Mouse (Mus musculus): ENCODE measurements at regions not wholly inside any gene's neighbourhood (a gene's known extent, or its start where the extent isn't known, plus 50 kb on each side); places are given as distances from the start of the nearest gene placed in this dataset.

GRCm38 (mm10) chr3:147412274-147412673, 560.1 kb downstream of the Ttll7 start:
- Histone ChIP-seq H3K4me3 (no peak overlapping the region), H3K27ac (no peak overlapping the region), H3K27me3 (no peaks in the 10 kb centered on the region), H3K4me1 (no peaks in the 10 kb centered on the region), H3K9me3 (no peaks in the 10 kb centered on the region), H3K36me3 (no peaks in the 10 kb centered on the region), H3K9ac (no peak overlapping the region), H3K4me2 (no peak overlapping the region)
- WGBS = 88% methylated on average over 4 of the region's 4 CpGs
- no peak for ATAC-seq (ENCODE audit: insufficient number of reproducible peaks, insufficient read depth, low FRiP score, low TSS enrichment, low read depth)

GRCm38 (mm10) chr3:147416926-147417325, 564.8 kb downstream of the Ttll7 start:
- Histone ChIP-seq H3K4me3 (no peak overlapping the region), H3K36me3 (no peaks in the 10 kb centered on the region), H3K4me2 (no peak overlapping the region), H3K4me1 (no peaks in the 10 kb centered on the region), H3K27me3 (no peaks in the 10 kb centered on the region), H3K9me3 (no peaks in the 10 kb centered on the region), H3K9ac (no peak overlapping the region), H3K27ac (no peak overlapping the region)
- WGBS = 52% methylated on average over 3 of the region's 3 CpGs
- ATAC-seq (ENCODE audit: insufficient number of reproducible peaks, insufficient read depth, low FRiP score, low TSS enrichment, low read depth) = no peak

- no peak overlapping the region for H3K27ac ChIP-seq
- no peaks in the 10 kb centered on the region for H3K27me3 ChIP-seq
- no peak for ATAC-seq (ENCODE audit: insufficient number of reproducible peaks, insufficient read depth, low FRiP score, low TSS enrichment, low read depth)
- no peak overlapping the region for H3K4me2 ChIP-seq
- WGBS = 47% methylated on average over 3 of the region's 3 CpGs
- H3K4me1 ChIP-seq = peaks cover 15% of the 10 kb centered on the region
- no peak overlapping the region for H3K4me3 ChIP-seq
- no peaks in the 10 kb centered on the region for H3K36me3 ChIP-seq
- H3K9me3 ChIP-seq = no peaks in the 10 kb centered on the region
- no peak overlapping the region for H3K9ac ChIP-seq
Observed at GRCm38 (mm10) chr3:147419129-147419528, 567.0 kb downstream of the Ttll7 start.

- no peak for ATAC-seq (ENCODE audit: insufficient number of reproducible peaks, insufficient read depth, low FRiP score, low TSS enrichment, low read depth)
- 78% methylated on average over 5 of the region's 5 CpGs for WGBS
- no peak overlapping the region for H3K9ac ChIP-seq
Observed at GRCm38 (mm10) chr3:147422196-147422595, 570.0 kb downstream of the Ttll7 start.

GRCm38 (mm10) chr3:147423895-147424575, 571.9 kb downstream of the Ttll7 start:
- Histone ChIP-seq H3K36me3 (no peaks in the 10 kb centered on the region), H3K27me3 (no peaks in the 10 kb centered on the region), H3K27ac (0 out of 2 replicates have a peak overlapping the region, but pooled peaks have one; percentile 7), H3K9ac (no peak overlapping the region), H3K9me3 (no peaks in the 10 kb centered on the region), H3K4me2 (no peak overlapping the region), H3K4me1 (peaks cover 17% of the 10 kb centered on the region), H3K4me3 (no peak overlapping the region)
- 25% methylated on average over 2 of the region's 2 CpGs for WGBS
- ATAC-seq (ENCODE audit: insufficient number of reproducible peaks, insufficient read depth, low FRiP score, low TSS enrichment, low read depth) = no peak

More at GRCm38 (mm10) chr3:147422196-147422595, 570.0 kb downstream of the Ttll7 start:
- Histone ChIP-seq H3K27ac (no peak overlapping the region), H3K4me3 (no peak overlapping the region), H3K36me3 (no peaks in the 10 kb centered on the region), H3K27me3 (no peaks in the 10 kb centered on the region), H3K4me2 (no peak overlapping the region), H3K9me3 (no peaks in the 10 kb centered on the region), H3K4me1 (peaks cover 17% of the 10 kb centered on the region)

- ATAC-seq (ENCODE audit: insufficient number of reproducible peaks, insufficient read depth, low FRiP score, low TSS enrichment, low read depth) = no peak
- Histone ChIP-seq H3K27ac (no peak overlapping the region), H3K9ac (no peak overlapping the region), H3K36me3 (no peaks in the 10 kb centered on the region), H3K9me3 (no peaks in the 10 kb centered on the region), H3K4me2 (no peak overlapping the region), H3K27me3 (no peaks in the 10 kb centered on the region), H3K4me1 (peaks cover 5% of the 10 kb centered on the region), H3K4me3 (no peak overlapping the region)
- WGBS = 45% methylated on average over 10 of the region's 10 CpGs
Observed at GRCm38 (mm10) chr3:147428837-147429236, 576.7 kb downstream of the Ttll7 start.

GRCm38 (mm10) chr3:147442925-147443690, 590.9 kb downstream of the Ttll7 start:
- no peak overlapping the region for H3K27ac ChIP-seq

GRCm38 (mm10) chr3:147443691-147443960, 591.5 kb downstream of the Ttll7 start:
- Histone ChIP-seq H3K36me3 (no peaks in the 10 kb centered on the region), H3K4me2 (no peak overlapping the region), H3K9ac (no peak overlapping the region), H3K4me3 (no peak overlapping the region), H3K4me1 (peaks cover 15% of the 10 kb centered on the region), H3K27me3 (no peaks in the 10 kb centered on the region), H3K27ac (no peak overlapping the region), H3K9me3 (no peaks in the 10 kb centered on the region)
- no peak for ATAC-seq (ENCODE audit: insufficient number of reproducible peaks, insufficient read depth, low FRiP score, low TSS enrichment, low read depth)

More at GRCm38 (mm10) chr3:147442925-147443690, 590.9 kb downstream of the Ttll7 start:
- no peak overlapping the region for H3K4me2 ChIP-seq
- no peaks in the 10 kb centered on the region for H3K27me3 ChIP-seq
- H3K4me1 ChIP-seq = peaks cover 15% of the 10 kb centered on the region
- ATAC-seq (ENCODE audit: insufficient number of reproducible peaks, insufficient read depth, low FRiP score, low TSS enrichment, low read depth) = no peak
- H3K4me3 ChIP-seq = no peak overlapping the region
- no peak overlapping the region for H3K9ac ChIP-seq
- no peaks in the 10 kb centered on the region for H3K9me3 ChIP-seq
- no peaks in the 10 kb centered on the region for H3K36me3 ChIP-seq
- 64% methylated on average over 5 of the region's 5 CpGs for WGBS

- Histone ChIP-seq H3K9me3 (no peaks in the 10 kb centered on the region), H3K9ac (no peak overlapping the region), H3K27me3 (no peaks in the 10 kb centered on the region), H3K4me2 (no peak overlapping the region), H3K36me3 (no peaks in the 10 kb centered on the region), H3K4me3 (no peak overlapping the region), H3K4me1 (peaks cover 15% of the 10 kb centered on the region), H3K27ac (no peak overlapping the region)
- no peak for ATAC-seq (ENCODE audit: insufficient number of reproducible peaks, insufficient read depth, low FRiP score, low TSS enrichment, low read depth)
- WGBS = 71% methylated on average over 10 of the region's 10 CpGs
Observed at GRCm38 (mm10) chr3:147444005-147444763, 592.0 kb downstream of the Ttll7 start.

GRCm38 (mm10) chr3:147445066-147445844, 593.1 kb downstream of the Ttll7 start:
- no peaks in the 10 kb centered on the region for H3K27me3 ChIP-seq
- no peaks in the 10 kb centered on the region for H3K9me3 ChIP-seq
- H3K9ac ChIP-seq = no peak overlapping the region
- WGBS = 66% methylated on average over 5 of the region's 5 CpGs
- H3K4me3 ChIP-seq = no peak overlapping the region
- H3K4me2 ChIP-seq = no peak overlapping the region; the same call in 1 of the 2 replicates
- H3K27ac ChIP-seq = peak overlapping the region; percentile 19; the same call in 1 of the 2 replicates
- H3K4me1 ChIP-seq = peaks cover 15% of the 10 kb centered on the region
- ATAC-seq (ENCODE audit: insufficient number of reproducible peaks, insufficient read depth, low FRiP score, low TSS enrichment, low read depth) = no peak
- no peaks in the 10 kb centered on the region for H3K36me3 ChIP-seq

GRCm38 (mm10) chr3:147445884-147446283, 593.7 kb downstream of the Ttll7 start:
- WGBS = 21% methylated on average over 8 of the region's 8 CpGs
- Histone ChIP-seq H3K27ac (peak overlapping the region; percentile 55), H3K4me2 (no peak overlapping the region; the same call in 1 of the 2 replicates), H3K36me3 (no peaks in the 10 kb centered on the region), H3K9me3 (no peaks in the 10 kb centered on the region), H3K9ac (no peak overlapping the region), H3K4me3 (no peak overlapping the region), H3K27me3 (no peaks in the 10 kb centered on the region), H3K4me1 (peaks cover 15% of the 10 kb centered on the region)
- no peak for ATAC-seq (ENCODE audit: insufficient number of reproducible peaks, insufficient read depth, low FRiP score, low TSS enrichment, low read depth)
